In the genomic region with DNA sequence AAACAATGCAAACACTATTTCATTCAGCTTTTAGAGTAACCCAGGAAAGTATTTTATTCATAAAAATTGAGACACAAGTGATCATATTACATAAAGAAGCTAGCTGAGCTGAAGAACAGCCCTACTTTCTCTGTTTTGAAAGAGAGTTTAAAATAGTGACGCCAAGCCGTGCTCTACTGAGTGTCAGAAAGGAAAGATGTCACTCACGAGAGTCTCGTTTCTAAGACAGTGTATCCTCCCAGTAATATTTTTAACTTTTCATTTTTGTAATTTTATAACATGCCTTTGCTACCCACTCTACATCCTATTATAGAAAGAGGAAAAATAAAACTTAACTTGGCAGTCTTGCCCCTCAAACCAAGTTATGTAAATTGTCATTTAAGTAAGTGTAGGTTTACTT, we compare ENCODE assay signal across 17 mouse cellular contexts.
"Had no signal": no experiment of that assay in that cellular context is flagged by ENCODE, and none has a peak within 500 bp of the region (broad histone marks: within the 10 kb centered on the region; RNA-seq: fewer than 3 reads in every experiment).

No protein-coding gene starts in this region.

- H3K27ac ChIP-seq: neural tube, embryonic 12.5 days; neural tube, embryonic 13.5 days; neural tube, embryonic 15.5 days; stomach, embryonic 15.5 days; stomach, postnatal 0 days had no signal

- H3K9ac ChIP-seq: neural tube, embryonic 12.5 days; neural tube, embryonic 13.5 days; neural tube, embryonic 15.5 days; stomach, embryonic 15.5 days had no signal

- H3K4me1 ChIP-seq: neural tube, embryonic 12.5 days; neural tube, embryonic 13.5 days; neural tube, embryonic 15.5 days; stomach, embryonic 15.5 days had no signal

- H3K9me3 ChIP-seq: neural tube, embryonic 12.5 days; neural tube, embryonic 13.5 days; neural tube, embryonic 15.5 days; stomach, embryonic 15.5 days had no signal

- DNase-seq: retina, postnatal 1 day; right cerebral cortex, adult 18-20 months; right cerebral cortex, postnatal 14 days; right cerebral cortex, postnatal 25 days; right cerebral cortex, postnatal 4 days; spleen, adult 18-20 months; thymus, adult 18-20 months; thymus, adult 2 months; thymus, postnatal 14 days; thymus, postnatal 25 days; thymus, postnatal 36 days; thymus, postnatal 4 days had no signal

- H3K4me2 ChIP-seq: neural tube, embryonic 12.5 days; neural tube, embryonic 13.5 days; neural tube, embryonic 15.5 days; stomach, embryonic 15.5 days had no signal

- H3K36me3 ChIP-seq: neural tube, embryonic 12.5 days; neural tube, embryonic 13.5 days; neural tube, embryonic 15.5 days; stomach, embryonic 15.5 days had no signal

- H3K4me3 ChIP-seq: neural tube, embryonic 12.5 days; neural tube, embryonic 13.5 days; neural tube, embryonic 15.5 days; stomach, embryonic 15.5 days had no signal

- H3K27me3 ChIP-seq: neural tube, embryonic 12.5 days; neural tube, embryonic 13.5 days; neural tube, embryonic 15.5 days; stomach, embryonic 15.5 days had no signal
